Mouse (Mus musculus) heart, embryonic 14.5 days (tissue): ENCODE measurements at regions not wholly inside any gene's neighbourhood (a gene's known extent, or its start where the extent isn't known, plus 50 kb on each side); places are given as distances from the start of the nearest gene placed in this dataset.

Experiments used
- ATAC-seq: fragments of 200-750 bp; cut with Nextera tagmentation; 2 replicates; pipeline ENCODE4 v1.8.0; 2017; ENCODE audit warnings: low read depth, moderate TSS enrichment; ENCODE audit not compliant: insufficient number of reproducible peaks, insufficient read depth, low FRiP score
- H3K27ac ChIP-seq, 2 experiments: fragments of 200-500 bp in 1 of 2; fragments of 300-500 bp in 1 of 2; sonication (generic) in 1 of 2; replicated peaks in 1 of 2; 2 replicates each; pipeline ENCODE4 v1.5.1; 2012 to 2014; ENCODE audit warnings: low read depth in 2 of 2, low read length in 2 of 2, control low read depth in 1 of 2, mild to moderate bottlenecking in 1 of 2, mixed read lengths in 1 of 2; ENCODE audit not compliant: control insufficient read depth in 1 of 2, insufficient read depth in 1 of 2
- H3K27me3 ChIP-seq: fragments of 300-500 bp; sonication (generic); 2 replicates; pipeline ENCODE4 v1.6.1; 2014; ENCODE audit warnings: mild to moderate bottlenecking, low read length, control low read depth; ENCODE audit not compliant: control insufficient read depth, insufficient read depth
- H3K36me3 ChIP-seq: fragments of 300-500 bp; sonication (generic); 2 replicates; pipeline ENCODE4 v1.6.1; 2014; ENCODE audit warnings: mild to moderate bottlenecking, control low read depth, low read length, mixed read lengths; ENCODE audit not compliant: control insufficient read depth, insufficient read depth
- H3K4me1 ChIP-seq, 2 experiments: fragments of 200-500 bp in 1 of 2; fragments of 300-500 bp in 1 of 2; sonication (generic) in 1 of 2; 2 replicates each; pipeline ENCODE4 v1.6.1; 2012 to 2014; ENCODE audit warnings: low read length in 2 of 2, control low read depth in 1 of 2, mixed read lengths in 1 of 2; ENCODE audit not compliant: control insufficient read depth in 2 of 2, insufficient read depth in 2 of 2
- H3K4me2 ChIP-seq: fragments of 300-500 bp; sonication (generic); 2 replicates; pipeline ENCODE4 v1.6.1; 2014; ENCODE audit warnings: mild to moderate bottlenecking, low read length
- H3K4me3 ChIP-seq, 2 experiments: fragments of 200-500 bp in 1 of 2; fragments of 300-500 bp in 1 of 2; sonication (generic) in 1 of 2; 2 replicates each; pipeline ENCODE4 v1.5.1; 2012 to 2014; ENCODE audit warnings: low read length in 2 of 2, mild to moderate bottlenecking in 2 of 2, control low read depth in 1 of 2, low read depth in 1 of 2, moderate library complexity in 1 of 2; ENCODE audit not compliant: control insufficient read depth in 1 of 2, insufficient read depth in 1 of 2
- H3K9ac ChIP-seq: fragments of 300-500 bp; sonication (generic); 2 replicates; pipeline ENCODE4 v1.6.1; 2014; ENCODE audit warnings: mild to moderate bottlenecking, low read length
- H3K9me3 ChIP-seq: fragments of 300-500 bp; sonication (generic); 2 replicates; pipeline ENCODE4 v1.6.1; 2016; ENCODE audit warnings: low read length, control low read depth; ENCODE audit not compliant: control insufficient read depth
- WGBS: fragments of 180-500 bp; shearing (Covaris S2); extraction: QIAGEN DNeasy Blood & Tissue Kit; methylation state at CpG from one replicate; pipeline ENCODE4 v1.1.7; 2014; 5-methylcytosine and 5-hydroxymethylcytosine counted together

- no peak overlapping the region for H3K27ac ChIP-seq
- no peak overlapping the region for H3K4me2 ChIP-seq
- peaks cover 16% of the 10 kb centered on the region in 2 experiments for H3K4me1 ChIP-seq
- no peaks in the 10 kb centered on the region for H3K27me3 ChIP-seq
- H3K9me3 ChIP-seq = peaks cover 6% of the 10 kb centered on the region; the same call in 1 of the 2 replicates
- H3K36me3 ChIP-seq = no peaks in the 10 kb centered on the region
- WGBS = 73% methylated on average over 2 of the region's 2 CpGs
- no peak overlapping the region for H3K4me3 ChIP-seq
- H3K9ac ChIP-seq = no peak overlapping the region
- ATAC-seq = no peak
Measured at GRCm38 (mm10) chr13:52281271-52281670, 249.8 kb downstream of the Diras2 start.

GRCm38 (mm10) chr13:52282500-52282899 lies 248.6 kb downstream of the Diras2 start:
- Histone ChIP-seq H3K4me3 (no peak overlapping the region), H3K36me3 (no peaks in the 10 kb centered on the region), H3K4me2 (no peak overlapping the region), H3K9ac (no peak overlapping the region), H3K9me3 (peaks cover 6% of the 10 kb centered on the region; the same call in 1 of the 2 replicates), H3K4me1 (peaks cover 16% of the 10 kb centered on the region in 2 experiments), H3K27ac (no peak overlapping the region), H3K27me3 (no peaks in the 10 kb centered on the region)
- no peak for ATAC-seq
- 83% methylated on average over 13 of the region's 13 CpGs for WGBS

GRCm38 (mm10) chr13:52283456-52283855 lies 247.6 kb downstream of the Diras2 start:
- no peak overlapping the region for H3K4me3 ChIP-seq
- H3K9ac ChIP-seq = no peak overlapping the region
- peak; percentile 89 for ATAC-seq
- H3K9me3 ChIP-seq = peaks cover 6% of the 10 kb centered on the region; the same call in 1 of the 2 replicates
- 16% methylated on average over 11 of the region's 11 CpGs for WGBS
- H3K36me3 ChIP-seq = no peaks in the 10 kb centered on the region
- peak overlapping the region; percentile 9 for H3K4me2 ChIP-seq
- no peaks in the 10 kb centered on the region for H3K27me3 ChIP-seq
- peaks cover 16% of the 10 kb centered on the region in 2 experiments for H3K4me1 ChIP-seq
- peak overlapping the region; percentile 72 to 82 for H3K27ac ChIP-seq

- peak; percentile 27 for ATAC-seq
- Histone ChIP-seq H3K27me3 (no peaks in the 10 kb centered on the region), H3K9ac (no peak overlapping the region), H3K9me3 (peaks cover 6% of the 10 kb centered on the region; the same call in 1 of the 2 replicates), H3K36me3 (no peaks in the 10 kb centered on the region), H3K27ac (peak overlapping the region; percentile 72 to 82), H3K4me1 (peaks cover 16% of the 10 kb centered on the region in 2 experiments), H3K4me2 (peak overlapping the region; percentile 9; the same call in 1 of the 2 replicates), H3K4me3 (no peak overlapping the region)
- 46% methylated on average over 12 of the region's 12 CpGs for WGBS
Measured at GRCm38 (mm10) chr13:52284026-52284801, 246.9 kb downstream of the Diras2 start.

- H3K4me2 ChIP-seq = no peak overlapping the region
- no peaks in the 10 kb centered on the region for H3K9me3 ChIP-seq
- no peak for ATAC-seq
- 62% methylated on average over 6 of the region's 6 CpGs for WGBS
- H3K36me3 ChIP-seq = no peaks in the 10 kb centered on the region
- peaks cover 11 to 12% of the 10 kb centered on the region in 2 experiments for H3K4me1 ChIP-seq
- H3K27ac ChIP-seq = no peak overlapping the region
- no peaks in the 10 kb centered on the region for H3K27me3 ChIP-seq
- H3K9ac ChIP-seq = no peak overlapping the region
- H3K4me3 ChIP-seq = no peak overlapping the region
Measured at GRCm38 (mm10) chr13:52288400-52288799, 242.7 kb downstream of the Diras2 start.

- Histone ChIP-seq H3K9me3 (no peaks in the 10 kb centered on the region), H3K36me3 (no peaks in the 10 kb centered on the region), H3K9ac (no peak overlapping the region), H3K4me1 (no peaks in the 10 kb centered on the region), H3K4me2 (no peak overlapping the region), H3K27ac (no peak overlapping the region), H3K4me3 (no peak overlapping the region), H3K27me3 (no peaks in the 10 kb centered on the region)
- 88% methylated on average over 15 of the region's 15 CpGs for WGBS
- no peak for ATAC-seq
Measured at GRCm38 (mm10) chr13:52295847-52296246, 235.2 kb downstream of the Diras2 start.

- no peak for ATAC-seq
- Histone ChIP-seq H3K27me3 (no peaks in the 10 kb centered on the region), H3K4me2 (no peak overlapping the region), H3K4me3 (no peak overlapping the region), H3K36me3 (no peaks in the 10 kb centered on the region), H3K9me3 (no peaks in the 10 kb centered on the region), H3K4me1 (no peaks in the 10 kb centered on the region), H3K27ac (no peak overlapping the region), H3K9ac (no peak overlapping the region)
- WGBS = 80% methylated on average over 9 of the region's 9 CpGs
Measured at GRCm38 (mm10) chr13:52296541-52297276, 234.4 kb downstream of the Diras2 start.
